Mouse (Mus musculus) cerebellum, adult 9-11 months (tissue): ENCODE results near the gene Mroh2a.

Experiments
- DNase-seq: peaks from one replicate; pipeline ENCODE4 v3.0.0; 2022

Mroh2a gene

DNA sequence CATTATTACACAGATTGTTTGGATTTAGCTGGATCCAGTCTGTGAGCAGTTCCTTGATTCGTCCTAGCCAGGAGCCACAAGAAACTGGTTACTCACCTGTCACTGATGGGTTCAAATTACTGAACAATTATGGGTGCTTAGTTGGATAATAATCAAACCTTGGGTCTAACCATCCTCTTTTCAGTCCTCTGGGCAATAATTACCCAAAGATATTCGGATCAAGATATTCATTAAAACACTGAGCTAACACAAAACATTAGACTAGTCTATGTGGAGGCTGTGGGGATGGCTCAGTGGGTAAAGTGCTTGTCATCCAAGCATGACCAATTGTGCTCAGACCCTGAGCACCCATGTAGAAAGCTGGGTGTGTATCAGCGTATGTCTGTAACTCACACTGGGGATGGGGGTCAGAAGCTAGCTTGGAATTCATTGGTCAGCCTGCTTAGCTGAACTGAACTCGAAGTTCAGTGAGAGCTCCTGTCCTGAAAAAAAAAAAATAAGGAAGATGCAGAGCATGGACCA, 9.2 kb downstream of the Mroh2a start:
- no peak for DNase-seq

DNA sequence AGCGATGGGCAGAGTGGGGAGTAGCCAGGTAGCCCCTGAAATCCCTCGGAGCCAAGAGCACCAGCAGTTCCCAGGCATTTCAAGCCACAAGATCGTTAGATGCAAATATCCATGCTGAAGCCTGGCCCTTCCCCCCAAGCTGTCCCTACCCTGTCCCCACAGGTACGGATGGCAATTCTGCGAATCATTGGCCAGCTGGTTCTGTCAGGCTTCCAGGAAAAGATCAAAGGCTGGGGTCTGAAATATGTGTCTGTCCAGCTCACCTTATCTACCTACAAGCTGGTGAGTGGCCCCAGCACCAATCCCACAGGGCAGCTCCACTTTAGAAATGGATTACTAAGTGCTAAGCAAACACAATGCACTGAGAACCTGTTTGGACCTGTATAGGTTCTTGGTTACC, 10.5 kb downstream of the Mroh2a start:
- no peak for DNase-seq

DNA sequence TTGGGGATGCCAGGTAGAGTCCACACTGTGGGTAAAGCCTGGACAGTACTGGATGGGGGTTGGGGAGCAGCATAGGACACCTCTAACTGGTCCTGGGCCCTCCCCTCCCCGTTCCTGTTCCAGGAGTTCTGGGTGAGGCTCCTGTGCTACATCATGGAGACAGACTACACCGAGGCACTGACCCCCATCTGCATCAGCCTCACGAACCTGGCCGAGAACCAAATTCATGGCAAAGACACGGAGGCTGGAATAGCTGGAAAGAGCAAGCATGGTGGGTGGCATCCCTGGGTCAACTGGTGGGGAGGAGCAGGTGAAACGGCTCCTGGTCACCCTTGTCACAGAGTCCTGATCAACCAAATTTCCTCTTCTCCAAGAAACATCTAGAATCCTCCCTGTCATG, 12.0 kb downstream of the Mroh2a start:
- no peak for DNase-seq

DNA sequence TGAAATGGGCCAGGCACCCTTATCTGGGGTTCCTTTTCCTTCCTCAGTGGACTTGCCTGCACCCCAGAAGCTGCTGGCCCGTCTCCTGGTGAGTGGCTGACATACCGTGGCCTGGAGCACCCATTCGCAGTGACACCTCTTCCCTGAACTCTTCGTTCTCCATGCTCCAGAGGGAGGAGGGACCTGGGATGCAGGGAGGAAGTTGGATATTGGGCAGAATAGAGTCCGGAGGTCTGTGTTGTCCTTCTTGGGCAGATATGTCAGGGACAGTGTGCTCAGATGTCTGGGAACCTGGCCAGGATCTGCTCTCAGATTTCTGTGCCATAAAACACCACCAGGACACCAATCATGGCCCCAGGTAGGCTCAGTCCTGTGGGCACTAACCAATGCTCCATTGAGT, 13.3 kb downstream of the Mroh2a start:
- no peak for DNase-seq

DNA sequence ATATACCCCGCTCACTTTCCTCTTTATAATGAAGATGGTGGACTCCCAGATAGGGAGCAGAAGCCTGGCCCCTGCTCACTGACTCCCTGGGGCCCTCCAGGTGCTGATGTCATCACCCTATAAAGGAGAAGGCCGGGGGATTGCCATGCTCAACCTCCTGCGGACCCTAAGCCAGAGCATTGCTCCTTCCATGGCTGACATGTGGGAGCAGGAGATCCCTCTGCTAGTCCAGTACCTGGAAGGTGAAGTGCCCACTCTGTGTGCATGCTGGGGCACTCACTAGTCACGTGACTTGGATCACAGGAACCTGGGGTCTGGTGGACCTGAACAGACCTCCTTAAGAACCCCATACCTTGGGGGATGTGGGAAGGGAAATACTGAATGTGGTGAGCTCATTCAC, 13.8 kb downstream of the Mroh2a start:
- DNase-seq: no peak

DNA sequence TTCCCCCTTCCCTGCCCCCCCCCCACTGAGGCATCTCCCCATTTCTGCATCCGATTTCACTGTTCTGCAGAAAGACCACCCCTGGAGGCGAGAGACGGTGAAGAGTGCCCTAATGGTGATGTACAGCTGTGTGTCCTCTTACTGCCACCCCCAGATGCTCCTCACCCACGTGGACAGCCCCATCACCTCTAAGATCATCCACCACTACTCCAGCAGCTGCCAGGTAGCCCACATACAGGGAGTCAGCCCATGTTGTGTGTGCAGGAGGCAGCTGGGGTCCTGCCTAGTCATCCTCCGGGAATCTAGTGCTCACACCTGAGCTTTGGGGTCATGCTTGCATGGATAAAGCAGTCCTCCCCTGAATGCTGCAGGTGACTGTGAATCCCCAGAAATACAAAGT, 17.1 kb downstream of the Mroh2a start:
- DNase-seq: no peak

DNA sequence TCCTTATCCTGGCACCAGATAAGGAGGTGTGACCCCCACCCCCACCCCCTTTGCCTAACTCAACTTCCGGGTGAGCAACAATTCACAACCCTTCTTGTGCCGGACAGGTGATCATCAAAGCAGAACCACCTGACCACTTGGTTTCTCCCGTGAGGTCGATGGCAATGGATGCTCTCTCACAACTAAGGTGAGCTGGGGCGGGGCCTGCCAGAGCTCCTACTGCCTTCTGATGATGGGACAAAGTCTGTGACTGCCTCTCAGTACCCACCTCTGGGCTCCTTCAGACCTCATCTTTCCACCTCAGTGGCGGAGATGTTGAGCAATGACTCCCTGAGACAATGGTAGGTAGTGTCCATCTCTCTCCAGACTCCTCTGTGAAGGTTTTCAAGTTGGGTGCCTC, 19.1 kb downstream of the Mroh2a start:
- no peak for DNase-seq

DNA sequence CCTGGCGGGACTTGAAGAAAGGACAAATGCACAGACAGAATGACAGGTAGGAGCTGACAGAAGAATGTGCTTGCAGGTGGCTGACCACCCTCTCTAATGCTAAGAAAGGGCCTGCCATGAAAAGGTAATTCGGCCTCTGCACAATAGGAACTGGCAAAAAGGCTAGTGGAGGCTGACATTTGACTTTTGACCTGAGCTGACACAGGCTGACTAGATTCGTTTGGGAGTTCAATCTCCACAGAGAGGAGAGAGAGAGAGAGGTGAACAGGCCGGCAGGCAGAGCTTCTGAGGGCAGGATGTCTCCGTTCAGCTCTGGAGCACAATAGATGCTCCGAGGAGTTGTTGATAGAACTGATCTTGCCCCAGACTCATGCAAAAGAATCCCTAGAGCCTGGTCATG, 19.6 kb downstream of the Mroh2a start:
- DNase-seq: no peak

DNA sequence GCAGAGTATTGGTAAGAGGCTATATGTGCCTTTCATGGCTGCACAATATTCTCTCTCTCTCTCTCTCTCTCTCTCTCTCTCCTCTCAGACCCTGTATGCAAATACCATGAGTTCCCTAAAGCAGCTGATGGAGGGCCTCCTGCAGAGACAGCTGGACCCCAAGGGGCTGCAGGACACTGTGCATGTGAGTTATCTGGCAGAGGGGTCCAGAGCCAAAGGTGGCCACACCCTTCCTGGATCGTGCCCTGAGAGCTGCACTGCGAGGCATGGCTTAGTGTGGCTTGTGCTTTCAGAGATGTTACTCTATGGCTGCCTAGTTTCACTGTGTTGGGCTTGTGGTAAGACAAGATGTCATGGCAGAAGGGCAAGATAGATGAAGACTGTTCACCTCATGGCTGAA, 20.9 kb downstream of the Mroh2a start:
- no peak for DNase-seq

DNA sequence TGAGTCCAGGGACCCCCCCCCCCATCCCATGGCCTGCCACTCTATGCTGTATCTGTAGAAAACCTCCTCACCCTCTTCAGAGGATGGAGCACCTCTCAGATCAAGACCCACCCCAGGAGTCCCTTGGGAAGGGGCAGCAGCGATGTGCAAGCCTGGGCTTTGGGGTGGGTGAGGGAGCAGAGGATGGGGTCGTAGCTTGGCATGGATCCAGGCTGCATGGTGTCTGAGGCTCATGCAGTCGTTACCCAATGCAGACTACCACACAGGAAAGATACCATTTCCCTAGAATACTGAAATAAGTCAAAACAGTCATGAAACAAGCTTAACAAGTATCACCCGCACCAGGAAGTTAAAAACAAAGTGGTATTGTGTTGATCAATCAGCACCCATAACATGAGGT, 21.9 kb downstream of the Mroh2a start:
- DNase-seq: no peak

DNA sequence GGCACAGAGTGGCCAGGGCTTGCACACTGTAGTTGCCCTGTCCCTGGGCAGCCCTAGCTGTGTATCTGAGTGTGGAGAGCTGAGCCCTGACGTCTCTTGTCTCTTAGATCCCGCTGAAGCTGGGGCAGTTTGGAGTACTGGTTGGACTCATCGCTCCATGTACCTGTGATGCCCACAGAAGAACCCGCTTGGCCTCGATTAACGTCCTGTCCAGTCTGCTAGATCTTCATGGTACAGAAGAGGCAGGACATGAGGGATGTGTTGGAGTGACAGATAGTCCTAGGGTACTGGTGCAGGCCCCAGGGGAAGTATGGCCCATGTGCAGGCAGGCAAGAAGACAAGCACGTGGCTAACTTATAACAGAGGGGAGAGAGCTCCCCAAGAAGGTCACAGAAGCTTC, 22.8 kb downstream of the Mroh2a start:
- no peak for DNase-seq

DNA sequence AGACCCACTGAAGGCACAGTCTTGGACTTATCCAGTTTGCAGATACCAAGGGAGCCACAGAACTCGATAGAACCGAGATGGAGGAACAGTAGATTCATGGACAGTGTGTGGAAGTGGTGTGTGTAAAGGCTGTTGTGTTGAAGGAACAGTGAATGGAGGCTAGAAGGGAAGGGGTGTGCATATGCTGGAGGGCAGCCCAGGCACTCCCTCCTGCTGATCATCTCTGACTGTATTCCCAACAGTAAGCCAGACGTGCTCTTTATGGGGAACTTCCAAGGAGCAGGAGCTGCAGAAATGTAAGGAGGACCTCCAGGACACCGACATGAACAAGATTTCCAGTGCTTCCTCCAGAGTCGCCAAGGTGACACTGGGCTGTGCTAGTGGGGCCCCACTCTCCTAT, 23.2 kb downstream of the Mroh2a start:
- DNase-seq: no peak

DNA sequence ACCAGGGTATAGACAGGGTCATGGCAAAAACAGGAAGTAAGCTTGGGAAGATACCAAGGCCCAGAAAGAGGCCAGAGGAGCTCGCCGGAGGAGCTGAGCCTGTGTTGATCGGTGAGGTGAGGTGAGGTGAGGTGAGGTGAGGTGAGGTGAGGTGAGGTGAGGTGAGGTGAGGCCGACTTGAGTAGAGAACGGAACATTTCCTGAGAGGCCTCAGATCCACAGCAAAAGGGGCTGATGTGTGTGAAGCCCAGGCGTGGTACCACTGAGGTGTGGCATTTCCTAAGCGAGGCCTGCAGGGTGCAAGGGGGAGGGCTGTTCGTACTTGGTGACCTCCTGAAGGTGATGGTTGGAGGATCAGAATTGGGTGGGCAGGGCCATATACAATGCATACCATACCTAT, 26.3 kb downstream of the Mroh2a start:
- no peak for DNase-seq

DNA sequence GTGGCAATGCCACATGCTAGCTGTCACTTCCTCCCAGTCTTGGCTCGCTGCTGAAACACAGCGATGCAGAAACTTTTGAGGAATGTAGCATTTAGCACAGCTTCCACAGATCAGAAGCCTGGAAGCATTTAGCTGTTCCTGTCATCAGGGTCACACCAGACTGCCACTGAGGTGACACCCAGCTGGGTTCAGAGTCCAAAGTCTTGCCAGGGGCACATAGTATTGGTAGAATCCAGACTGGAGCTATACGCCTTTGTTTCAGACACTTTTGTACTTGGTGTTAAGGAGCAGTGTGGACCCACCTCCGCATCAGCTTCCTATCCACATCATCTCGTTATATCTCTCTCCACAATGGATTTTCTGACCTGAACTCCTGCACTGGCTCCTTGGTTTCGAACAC, 26.8 kb downstream of the Mroh2a start:
- no peak for DNase-seq

DNA sequence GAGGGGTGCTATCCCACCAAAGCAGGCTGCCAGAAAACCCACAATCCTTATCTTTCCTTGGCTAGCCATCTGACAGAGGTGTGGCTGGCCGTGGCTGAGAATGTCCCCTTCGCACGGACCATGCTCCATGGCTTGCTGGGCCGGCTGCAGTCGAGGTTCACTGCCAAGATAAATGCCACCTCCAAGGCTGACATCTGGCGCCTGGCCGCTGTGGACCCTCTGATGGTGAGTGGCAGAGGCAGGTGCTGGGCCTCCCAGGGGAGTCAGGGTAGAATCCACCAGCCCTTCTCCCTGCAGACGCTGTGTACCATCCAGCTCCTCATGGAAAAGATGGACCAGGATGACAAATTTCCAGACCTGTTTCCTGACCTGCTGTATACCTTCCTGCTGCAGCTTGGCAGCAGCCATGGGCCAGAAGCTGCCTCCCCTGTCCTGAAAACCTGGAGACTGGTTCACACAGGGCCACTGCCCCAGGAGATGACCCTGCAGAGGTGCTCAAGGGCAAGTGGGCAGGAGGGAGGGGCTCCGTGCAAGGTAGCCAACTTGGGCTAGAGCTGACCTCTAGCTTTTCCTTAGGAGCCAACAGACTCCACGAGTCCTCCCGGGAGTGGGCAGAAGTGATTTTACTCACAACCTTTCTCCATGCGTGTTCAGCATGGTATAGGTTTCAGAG, 28.1 kb downstream of the Mroh2a start:
- peak; percentile 47 for DNase-seq

DNA sequence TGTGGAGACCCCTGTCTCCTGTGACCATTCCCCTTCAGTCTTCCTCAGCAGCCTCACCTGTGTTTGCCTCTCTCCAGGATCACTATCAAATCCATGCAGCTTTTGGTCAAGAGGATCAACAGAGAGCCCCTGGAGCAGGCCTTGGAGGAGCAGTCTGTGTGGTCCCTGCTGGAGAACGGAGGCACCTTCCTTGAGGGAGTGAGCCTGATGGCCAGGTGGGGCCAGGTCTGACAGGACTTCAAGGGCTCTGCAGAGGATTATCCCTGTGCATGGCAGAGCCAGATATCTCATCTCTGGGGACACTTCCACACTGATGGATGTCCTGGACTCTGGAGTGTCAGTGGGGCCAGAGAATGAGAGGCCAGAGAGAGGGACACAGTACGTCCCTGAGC, 28.7 kb downstream of the Mroh2a start:
- no peak for DNase-seq

DNA sequence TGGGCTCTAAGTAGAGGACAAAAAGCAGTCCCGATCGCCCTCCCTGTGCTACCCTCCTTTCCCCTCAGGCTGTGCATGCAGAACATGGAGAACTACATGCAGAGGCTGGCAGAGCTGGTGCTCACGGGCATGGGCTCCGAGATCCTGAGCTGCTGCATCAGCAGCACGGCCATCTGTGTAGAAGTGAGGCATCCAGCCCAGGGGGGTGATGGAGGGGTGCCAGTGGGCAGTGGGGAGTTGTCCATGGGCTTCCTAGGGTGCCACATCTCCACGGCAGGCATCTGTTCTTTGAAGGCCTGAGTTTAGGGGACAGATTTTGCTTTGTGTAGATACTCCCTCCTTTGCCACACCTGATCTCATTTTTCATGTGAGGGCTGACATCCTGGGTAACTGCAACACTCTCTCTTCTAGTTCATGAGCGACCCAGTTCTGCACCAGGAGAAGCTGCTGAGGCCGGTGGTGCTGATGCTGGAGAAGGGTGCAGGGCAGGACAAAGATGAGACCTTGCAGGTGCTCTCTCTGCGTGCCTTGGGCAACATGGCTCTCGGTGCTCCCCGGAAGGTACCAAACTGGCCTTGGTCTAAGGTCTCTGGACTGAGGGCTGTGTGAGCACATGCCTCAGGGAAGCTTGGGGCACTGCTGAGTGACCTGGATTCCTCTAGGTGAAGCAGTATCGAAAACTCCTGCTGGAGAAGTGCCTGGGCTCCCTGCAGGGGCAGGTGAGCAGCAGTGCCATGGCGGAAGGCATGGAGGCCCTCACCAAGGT, 29.4 kb downstream of the Mroh2a start:
- DNase-seq: peak; percentile 62

DNA sequence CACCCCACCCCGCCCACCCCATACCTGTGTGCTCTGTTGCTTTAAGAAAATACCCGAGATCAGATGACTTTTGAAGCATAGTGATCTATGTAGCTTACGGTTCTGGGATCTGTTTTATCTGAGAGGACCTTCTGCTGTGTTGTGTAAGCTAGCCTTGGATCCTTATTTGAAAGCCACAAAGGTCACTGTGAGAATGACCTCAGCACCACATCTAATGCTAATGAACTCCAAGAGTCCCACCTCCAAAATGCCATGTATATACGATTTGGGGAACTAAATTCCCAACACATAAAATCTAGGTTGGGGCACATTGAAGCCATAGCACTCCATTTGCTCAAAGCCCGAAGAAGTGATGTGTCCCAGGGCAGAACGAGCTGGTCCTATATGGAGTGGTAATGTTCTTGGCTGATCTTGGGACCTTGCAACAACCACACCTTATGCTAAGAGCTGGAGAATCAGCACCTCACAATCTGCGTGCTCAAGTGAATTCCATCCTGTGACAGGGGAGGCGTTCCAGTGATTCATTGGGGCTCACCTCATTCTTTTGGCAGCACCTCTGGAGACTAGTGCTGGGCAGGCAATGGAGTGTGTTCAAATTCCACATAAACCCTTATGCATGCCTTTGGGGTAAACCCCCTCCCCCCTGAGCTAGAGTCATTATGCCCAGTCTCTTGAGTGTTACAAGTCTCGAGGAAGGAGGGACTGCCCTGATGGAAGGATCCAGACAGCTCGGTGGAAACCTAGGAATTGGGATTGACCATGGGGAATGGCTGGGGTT, 30.3 kb downstream of the Mroh2a start:
- no peak for DNase-seq

DNA sequence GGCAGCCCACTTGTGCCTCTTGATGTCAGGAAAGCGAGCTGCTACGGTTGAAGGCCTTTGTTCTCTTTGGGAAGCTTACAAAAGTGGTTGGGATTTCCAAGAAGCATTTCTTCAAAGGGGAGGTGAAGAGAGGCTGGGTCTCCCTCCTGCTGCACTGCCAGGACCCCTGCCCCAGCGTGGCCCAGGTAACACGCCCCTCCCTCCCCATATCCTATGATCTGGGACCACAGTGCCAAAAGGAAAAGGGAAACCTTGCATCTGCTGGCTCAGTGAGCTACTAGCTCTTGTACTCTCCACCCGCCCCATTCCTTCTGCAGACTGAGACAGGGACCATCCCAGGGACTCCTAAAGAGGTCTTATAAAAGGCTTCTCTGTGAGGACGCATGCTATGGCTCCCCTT, 30.9 kb downstream of the Mroh2a start:
- DNase-seq: no peak

DNA sequence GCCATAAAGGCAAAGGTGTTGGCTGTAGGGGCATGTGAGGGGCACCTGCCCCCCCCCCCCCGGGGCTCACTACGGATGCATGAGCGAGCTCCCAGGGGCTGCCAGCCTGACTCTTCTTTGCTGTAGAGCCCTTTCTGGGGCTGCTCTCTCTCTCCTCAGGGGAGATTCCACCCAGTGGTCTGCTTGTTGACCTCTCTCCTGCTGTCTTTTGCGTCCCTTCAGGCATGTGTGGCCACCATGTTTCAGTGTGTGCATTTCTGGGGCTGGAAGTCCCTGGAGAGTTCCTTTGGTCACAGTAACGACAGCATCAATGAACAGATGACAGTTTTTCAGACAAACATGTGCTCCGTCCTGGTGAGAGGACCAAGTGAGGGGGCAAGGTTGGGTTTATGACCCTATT, 31.6 kb downstream of the Mroh2a start:
- DNase-seq: no peak

DNA sequence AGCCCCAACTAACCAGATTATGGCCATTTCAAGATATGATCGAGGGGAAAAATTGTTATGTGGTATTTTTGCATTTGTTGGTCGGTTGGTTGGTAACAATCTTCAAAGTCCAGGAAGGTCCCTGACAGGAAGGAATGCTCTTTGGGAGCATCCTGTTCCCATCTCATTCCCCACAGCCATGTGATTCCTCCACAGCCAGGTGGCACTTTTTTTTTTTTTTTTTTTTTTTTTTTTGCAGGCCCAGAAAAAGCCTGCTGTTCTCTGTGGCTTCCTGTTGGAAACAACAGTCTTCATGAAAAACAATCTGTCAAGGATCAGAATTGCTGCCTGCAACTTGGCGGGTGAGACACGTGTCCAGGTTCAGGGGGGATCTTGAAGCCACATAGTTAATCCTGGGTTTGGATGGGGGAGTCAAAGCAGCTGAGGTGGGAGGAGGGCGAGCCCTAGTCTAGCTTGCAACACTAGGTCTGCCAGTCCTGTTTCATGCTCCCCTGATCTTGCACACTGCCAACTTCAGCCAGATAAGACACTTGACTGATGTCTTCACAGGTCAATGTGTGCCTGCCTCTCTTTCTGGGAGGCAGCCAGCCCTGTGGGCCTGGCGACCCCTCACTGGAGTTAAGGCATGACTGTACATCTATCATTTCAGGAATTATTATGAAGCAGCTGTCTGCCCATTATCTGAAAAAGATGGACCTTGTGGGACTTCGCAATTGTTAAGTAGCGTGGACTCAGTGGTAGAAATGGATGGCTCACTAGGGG, 32.3 kb downstream of the Mroh2a start:
- DNase-seq: peak; percentile 64

DNA sequence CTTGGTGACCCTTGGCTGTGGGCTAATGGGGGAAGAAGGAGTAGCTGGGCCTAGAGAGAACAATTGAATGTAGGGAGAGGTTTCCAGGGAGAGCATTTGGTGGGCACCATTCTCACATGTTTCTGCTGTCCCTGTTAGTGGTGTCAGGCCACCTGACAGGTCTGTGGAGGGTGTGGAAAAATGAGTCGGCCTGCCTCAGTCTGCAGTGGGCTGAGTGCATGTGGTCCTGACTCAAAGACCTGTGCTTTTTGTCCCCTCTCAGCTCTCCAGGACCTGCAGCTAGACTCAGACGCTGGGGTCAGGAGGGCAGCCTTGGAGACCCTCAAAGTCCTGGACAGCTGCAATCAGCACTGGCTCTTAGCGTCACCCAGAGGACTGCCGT, 32.8 kb downstream of the Mroh2a start:
- no peak for DNase-seq

DNA sequence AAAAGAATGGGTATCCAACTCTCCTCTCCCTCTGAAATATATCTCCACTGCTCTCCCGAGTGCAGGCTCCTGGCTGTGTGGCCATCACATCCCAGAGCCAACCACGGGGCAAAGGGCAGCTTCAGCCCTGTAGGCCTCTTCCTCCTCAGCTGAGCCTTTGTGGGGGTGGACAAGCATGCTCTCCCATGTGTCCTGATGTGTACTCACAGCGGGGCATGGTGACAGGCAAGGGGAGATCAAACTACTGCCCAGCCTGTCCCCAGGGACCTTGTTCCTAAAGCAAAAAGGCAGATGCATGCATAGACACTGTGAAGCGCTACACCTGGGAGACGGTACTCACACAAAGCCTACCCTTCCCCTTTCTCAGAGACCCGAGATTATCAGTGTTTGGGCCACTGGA, 33.3 kb downstream of the Mroh2a start:
- DNase-seq: peak; percentile 56
